Mouse (Mus musculus) hindbrain, embryonic 10.5 days (tissue): ENCODE measurements around the gene Sec13. TPM values are rescaled to one million over a fixed set of nuclear protein-coding genes. Genes with fewer than 3 reads are reported as not detected.

Experiments used
- DNase-seq: peaks from one replicate; pipeline ENCODE4 v3.0.0-alpha.2; 2017; ENCODE audit warnings: low spot score
- H3K27ac ChIP-seq: fragments of 300-500 bp; sonication (generic); 2 replicates; pipeline ENCODE4 v1.5.1; 2016; ENCODE audit warnings: mild to moderate bottlenecking, moderate library complexity
- H3K27me3 ChIP-seq: fragments of 300-500 bp; sonication (generic); 2 replicates; pipeline ENCODE4 v1.6.1; 2016; ENCODE audit warnings: mild to moderate bottlenecking; ENCODE audit not compliant: poor library complexity, insufficient read depth, severe bottlenecking
- H3K36me3 ChIP-seq: fragments of 300-500 bp; sonication (generic); 2 replicates; pipeline ENCODE4 v1.6.1; 2016; ENCODE audit warnings: mild to moderate bottlenecking, moderate library complexity
- H3K4me1 ChIP-seq: fragments of 300-500 bp; sonication (generic); replicated peaks from 2 replicates; pipeline ENCODE4 v1.6.1; 2016; ENCODE audit warnings: mild to moderate bottlenecking
- H3K4me3 ChIP-seq: fragments of 300-500 bp; sonication (generic); 2 replicates; pipeline ENCODE4 v1.5.1; 2016; ENCODE audit warnings: mild to moderate bottlenecking, moderate library complexity
- H3K9me3 ChIP-seq: fragments of 300-500 bp; sonication (generic); 2 replicates; pipeline ENCODE4 v1.6.1; 2016; ENCODE audit warnings: mild to moderate bottlenecking, moderate library complexity
- WGBS: fragments of 180-500 bp; shearing (Covaris S2); methylation state at CpG from one replicate; pipeline ENCODE4 v1.1.7; 2016; 5-methylcytosine and 5-hydroxymethylcytosine counted together
- polyA plus RNA-seq: library from polyadenylated mRNA; unstranded; fragments of >200 nt; fragmentation: Nextera tagmentation; extraction: Ambion mirVana; gene quantifications from 2 replicates; pipeline ENCODE4 v1.2.1, GENCODE M21; 2016

Sec13 gene
- polyA plus RNA-seq, 1 experiment from 2014 or later = 296 TPM

GRCm38 (mm10) chr6:113695766-113696355 lies 44.7 kb downstream of the Sec13 start:
- H3K36me3 ChIP-seq = peaks cover 14% of the 10 kb centered on the region
- H3K27ac ChIP-seq = peak overlapping the region; percentile 92
- peaks cover 34% of the 10 kb centered on the region for H3K4me1 ChIP-seq
- no peaks in the 10 kb centered on the region for H3K27me3 ChIP-seq
- no peaks in the 10 kb centered on the region for H3K9me3 ChIP-seq
- WGBS = 82% methylated on average over 4 of the region's 4 CpGs
- no peak for DNase-seq
- peak overlapping the region; percentile 95 for H3K4me3 ChIP-seq

- WGBS = 77% methylated on average over 1 of the region's 1 CpGs
- no peaks in the 10 kb centered on the region for H3K27me3 ChIP-seq
- no peak for DNase-seq
- no peak overlapping the region for H3K27ac ChIP-seq
- no peaks in the 10 kb centered on the region for H3K9me3 ChIP-seq
- H3K4me3 ChIP-seq = no peak overlapping the region
- peaks cover 8% of the 10 kb centered on the region for H3K36me3 ChIP-seq
- peaks cover 38% of the 10 kb centered on the region for H3K4me1 ChIP-seq
Measured at GRCm38 (mm10) chr6:113695203-113695602, 45.3 kb downstream of the Sec13 start.

- no peaks in the 10 kb centered on the region for H3K27me3 ChIP-seq
- no peak for DNase-seq
- H3K9me3 ChIP-seq = no peaks in the 10 kb centered on the region
- H3K36me3 ChIP-seq = no peaks in the 10 kb centered on the region
- peaks cover 35% of the 10 kb centered on the region for H3K4me1 ChIP-seq
- 90% methylated on average over 5 of the region's 5 CpGs for WGBS
- H3K27ac ChIP-seq = no peak overlapping the region
- no peak overlapping the region for H3K4me3 ChIP-seq
Measured at GRCm38 (mm10) chr6:113693377-113693776, 47.2 kb downstream of the Sec13 start.

- Histone ChIP-seq H3K4me3 (no peak overlapping the region), H3K9me3 (no peaks in the 10 kb centered on the region), H3K27me3 (no peaks in the 10 kb centered on the region), H3K27ac (no peak overlapping the region), H3K36me3 (no peaks in the 10 kb centered on the region), H3K4me1 (peaks cover 28% of the 10 kb centered on the region)
- DNase-seq = no peak
- 84% methylated on average over 5 of the region's 5 CpGs for WGBS
Measured at GRCm38 (mm10) chr6:113692661-113693133, 47.8 kb downstream of the Sec13 start.

GRCm38 (mm10) chr6:113691084-113691462 lies 49.5 kb downstream of the Sec13 start:
- Histone ChIP-seq H3K27me3 (no peaks in the 10 kb centered on the region), H3K36me3 (no peaks in the 10 kb centered on the region), H3K4me1 (peaks cover 26% of the 10 kb centered on the region), H3K4me3 (peak overlapping the region; percentile 35), H3K27ac (peak overlapping the region; percentile 81), H3K9me3 (no peaks in the 10 kb centered on the region)
- 82% methylated on average over 4 of the region's 4 CpGs for WGBS
- no peak for DNase-seq

- DNase-seq = peak; percentile 73
- Histone ChIP-seq H3K4me1 (peaks cover 26% of the 10 kb centered on the region), H3K27ac (peak overlapping the region; percentile 81), H3K4me3 (peak overlapping the region; percentile 35), H3K9me3 (no peaks in the 10 kb centered on the region), H3K36me3 (no peaks in the 10 kb centered on the region), H3K27me3 (no peaks in the 10 kb centered on the region)
- 10% methylated on average over 14 of the region's 14 CpGs for WGBS
Measured at GRCm38 (mm10) chr6:113690400-113691083, 50.0 kb downstream of the Sec13 start.

GRCm38 (mm10) chr6:113690008-113690399 lies 50.5 kb downstream of the Sec13 start:
- Histone ChIP-seq H3K4me1 (peaks cover 26% of the 10 kb centered on the region), H3K9me3 (no peaks in the 10 kb centered on the region), H3K4me3 (peak overlapping the region; percentile 35), H3K36me3 (no peaks in the 10 kb centered on the region), H3K27ac (peak overlapping the region; percentile 81), H3K27me3 (no peaks in the 10 kb centered on the region)
- peak; percentile 62 for DNase-seq
- WGBS = 24% methylated on average over 7 of the region's 7 CpGs

- Histone ChIP-seq H3K9me3 (no peaks in the 10 kb centered on the region), H3K36me3 (no peaks in the 10 kb centered on the region), H3K27me3 (no peaks in the 10 kb centered on the region), H3K4me1 (peaks cover 21% of the 10 kb centered on the region), H3K27ac (no peak overlapping the region; the same call in 1 of the 2 replicates), H3K4me3 (no peak overlapping the region)
- DNase-seq = no peak
- 39% methylated on average over 8 of the region's 8 CpGs for WGBS
Measured at GRCm38 (mm10) chr6:113686551-113687125, 53.9 kb downstream of the Sec13 start.

- Histone ChIP-seq H3K27ac (no peak overlapping the region), H3K27me3 (no peaks in the 10 kb centered on the region), H3K4me3 (no peak overlapping the region), H3K4me1 (peaks cover 5% of the 10 kb centered on the region; the same call in 1 of the 2 replicates), H3K36me3 (no peaks in the 10 kb centered on the region), H3K9me3 (no peaks in the 10 kb centered on the region)
- no peak for DNase-seq
- 86% methylated on average over 10 of the region's 10 CpGs for WGBS
Measured at GRCm38 (mm10) chr6:113683081-113683825, 57.3 kb downstream of the Sec13 start.

- Histone ChIP-seq H3K36me3 (no peaks in the 10 kb centered on the region), H3K27me3 (no peaks in the 10 kb centered on the region), H3K9me3 (no peaks in the 10 kb centered on the region), H3K27ac (no peak overlapping the region), H3K4me3 (no peak overlapping the region), H3K4me1 (no peaks in the 10 kb centered on the region)
- peak; percentile 77 for DNase-seq
- WGBS = 15% methylated on average over 4 of the region's 4 CpGs
Measured at GRCm38 (mm10) chr6:113681271-113681670, 59.3 kb downstream of the Sec13 start.

GRCm38 (mm10) chr6:113679993-113680566 lies 60.5 kb downstream of the Sec13 start:
- H3K4me3 ChIP-seq = no peak overlapping the region
- H3K27me3 ChIP-seq = no peaks in the 10 kb centered on the region
- H3K27ac ChIP-seq = no peak overlapping the region
- H3K36me3 ChIP-seq = no peaks in the 10 kb centered on the region
- 80% methylated on average over 9 of the region's 9 CpGs for WGBS
- H3K9me3 ChIP-seq = no peaks in the 10 kb centered on the region
- no peaks in the 10 kb centered on the region for H3K4me1 ChIP-seq
- no peak for DNase-seq

- no peak overlapping the region for H3K27ac ChIP-seq
- WGBS = 78% methylated on average over 14 of the region's 14 CpGs
Measured at GRCm38 (mm10) chr6:113678246-113679012, 62.1 kb downstream of the Sec13 start.

More at GRCm38 (mm10) chr6:113678246-113679012, 62.1 kb downstream of the Sec13 start:
- Histone ChIP-seq H3K36me3 (no peaks in the 10 kb centered on the region), H3K4me3 (no peak overlapping the region), H3K27me3 (no peaks in the 10 kb centered on the region), H3K9me3 (no peaks in the 10 kb centered on the region), H3K4me1 (no peaks in the 10 kb centered on the region)
- DNase-seq = no peak
